10 mouse cellular contexts compared by ENCODE assay signal in the genomic region with DNA sequence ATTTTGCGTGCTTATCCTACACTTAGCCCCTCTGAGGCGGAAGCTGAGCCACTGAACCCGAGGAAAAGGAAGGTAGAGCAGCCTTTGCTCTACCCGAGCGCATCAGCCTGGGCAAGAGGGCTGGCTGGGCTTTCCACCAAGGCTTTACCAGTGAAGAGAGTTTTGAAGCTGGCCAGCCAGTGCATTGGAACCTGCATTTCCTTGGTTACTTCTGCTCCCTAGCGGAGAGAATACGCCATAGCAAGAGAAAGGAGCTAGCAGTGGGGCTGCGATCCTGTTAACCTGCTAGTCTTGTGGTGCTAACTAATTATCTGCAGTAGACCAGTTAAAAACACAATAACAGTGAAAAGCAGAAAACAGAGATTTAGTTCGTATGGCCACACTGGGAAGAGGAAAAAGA. TPM values are rescaled to one million over a fixed set of nuclear protein-coding genes. Genes with fewer than 3 reads are reported as not detected.
DNase-seq lines count a peak whose midpoint lies in the region; ATAC-seq and TF ChIP-seq lines count a peak whose summit lies in the region.
"Had no signal": no experiment of that assay in that cellular context is flagged by ENCODE, and none has a peak within 500 bp of the region (broad histone marks: within the 10 kb centered on the region; RNA-seq: fewer than 3 reads in every experiment).

No protein-coding gene starts in this region.

- no peak overlapping the region for H3K9ac ChIP-seq in hindbrain, embryonic 11.5 days (ENCODE audit: low read depth, low read length)

- no peaks in the 10 kb centered on the region for H3K36me3 ChIP-seq in hindbrain, embryonic 11.5 days (ENCODE audit: control insufficient read depth, insufficient read depth, low read length)
- peaks cover 77% of the 10 kb centered on the region for H3K36me3 ChIP-seq in hindbrain, embryonic 10.5 days

- 74% methylated on average over 9 of the region's 9 CpGs for WGBS in hindbrain, embryonic 11.5 days
- 70% methylated on average over 9 of the region's 9 CpGs for WGBS in hindbrain, embryonic 10.5 days

- TF ChIP-seq POLR2A in brain, embryonic 14.5 days (IDR thresholded peaks at IDR 0.05; ENCODE audit: borderline replicate concordance, extremely low read depth, insufficient read depth, insufficient read length, poor library complexity, severe bottlenecking) = no peak

- no peak for ATAC-seq in hindbrain, embryonic 11.5 days (ENCODE audit: low FRiP score)

- no peak overlapping the region for H3K4me3 ChIP-seq in hindbrain, embryonic 11.5 days (ENCODE audit: low read depth, low read length)
- no peak overlapping the region for H3K4me3 ChIP-seq in hindbrain, embryonic 10.5 days

- H3K27ac ChIP-seq in hindbrain, embryonic 11.5 days (ENCODE audit: low read depth, low read length) = no peak overlapping the region
- no peak overlapping the region for H3K27ac ChIP-seq in hindbrain, embryonic 10.5 days

- no peak overlapping the region for H3K4me2 ChIP-seq in hindbrain, embryonic 11.5 days (replicated peaks; ENCODE audit: low read depth, low read length)

- peak; percentile 62; the same call in 1 of the 2 replicates for TF ChIP-seq CTCF in brain, embryonic 14.5 days (IDR thresholded peaks at IDR 0.05; ENCODE audit: borderline replicate concordance, extremely low read depth, insufficient read depth, insufficient read length)

- H3K27me3 ChIP-seq in hindbrain, embryonic 11.5 days (ENCODE audit: control insufficient read depth, insufficient read depth, low read length) = no peaks in the 10 kb centered on the region
- no peaks in the 10 kb centered on the region for H3K27me3 ChIP-seq in hindbrain, embryonic 10.5 days (ENCODE audit: insufficient read depth, poor library complexity, severe bottlenecking)

- no peaks in the 10 kb centered on the region for H3K4me1 ChIP-seq in hindbrain, embryonic 11.5 days (replicated peaks; ENCODE audit: control insufficient read depth, insufficient read depth, low read length)
- H3K4me1 ChIP-seq in hindbrain, embryonic 10.5 days (replicated peaks) = no peaks in the 10 kb centered on the region

- peak; percentile 18 for DNase-seq in hindbrain, embryonic 11.5 days (ENCODE audit: low spot score)
- DNase-seq in hindbrain, embryonic 10.5 days (ENCODE audit: low spot score) = no peak
- DNase-seq in CD4-positive, CD25-positive, alpha-beta regulatory T cell, adult 2 months (ENCODE audit: low read depth, low spot score) = peak; percentile 64
- peak; percentile 56 for DNase-seq in brain, embryonic 14.5 days (ENCODE audit: low read depth)
- peak; percentile 49 to 73 for DNase-seq in frontal cortex, postnatal 36 days (ENCODE audit: low spot score in 2 of 2)
- DNase-seq in left cerebral cortex, postnatal 36 days (ENCODE audit: low spot score in 2 of 2) = peak; percentile 43 to 57
- peak; percentile 48 for DNase-seq in skeletal muscle tissue, adult 2 months (ENCODE audit: low read depth, low spot score)
- DNase-seq in testis, postnatal 10 days (ENCODE audit: low spot score) = no peak

- intact Hi-C loops in left cerebral cortex, postnatal 36 days (cut with DNase I) = no loop called here

- no peaks in the 10 kb centered on the region for H3K9me3 ChIP-seq in hindbrain, embryonic 11.5 days (ENCODE audit: control insufficient read depth, low read length)
- no peaks in the 10 kb centered on the region for H3K9me3 ChIP-seq in hindbrain, embryonic 10.5 days

RNA-seq across cellular contexts. Expression of a gene that starts 35.6 kb away (rescaled TPM):
- polyA plus RNA-seq in hindbrain, embryonic 11.5 days (2014; fragmentation: Nextera tagmentation; extraction: Ambion mirVana) = 23.5 and 27.7 TPM in 2 replicates
- polyA plus RNA-seq in hindbrain, embryonic 10.5 days (2016; fragmentation: Nextera tagmentation; extraction: Ambion mirVana) = 26.6 and 29.8 TPM in 2 replicates
- polyA plus RNA-seq in brain, embryonic 14.5 days (2012; rRNA removed) = 12.3 and 12.7 TPM in 2 replicates
- total RNA-seq in left cerebral cortex, postnatal 36 days (2021) = 10 to 100 TPM; 24.0 to 34.6 TPM

RNA-seq across cellular contexts. Expression of a gene that starts 48.3 kb away (rescaled TPM):
- polyA plus RNA-seq in hindbrain, embryonic 11.5 days (2014; fragmentation: Nextera tagmentation; extraction: Ambion mirVana) = 12.3 and 16.8 TPM in 2 replicates
- 13.0 and 13.8 TPM in 2 replicates for polyA plus RNA-seq in hindbrain, embryonic 10.5 days (2016; fragmentation: Nextera tagmentation; extraction: Ambion mirVana)
- 1.6 and 3.4 TPM in 2 replicates for polyA plus RNA-seq in brain, embryonic 14.5 days (2012; rRNA removed)
- total RNA-seq in left cerebral cortex, postnatal 36 days (2021) = 1 to 10 TPM; 2.5 to 2.6 TPM

RNA-seq across cellular contexts. Expression of a gene that starts 51.1 kb away (rescaled TPM):
- 0.10 TPM in 1 of 2 replicates, not detected in the other for polyA plus RNA-seq in hindbrain, embryonic 11.5 days (2014; fragmentation: Nextera tagmentation; extraction: Ambion mirVana)
- polyA plus RNA-seq in hindbrain, embryonic 10.5 days (2016; fragmentation: Nextera tagmentation; extraction: Ambion mirVana) = not detected in 2 replicates
- not detected in 2 replicates for polyA plus RNA-seq in brain, embryonic 14.5 days (2012; rRNA removed)
- not detected for total RNA-seq in left cerebral cortex, postnatal 36 days (2021)
- total RNA-seq: common myeloid progenitor, adult 5-6 weeks; left cerebral cortex, postnatal 10 days had no signal

Comparison
In these comparisons a context has a peak if more than half of its experiments do, and no peak if none do; other contexts are left out.
1. DNase-seq: peak in hindbrain, embryonic 11.5 days (single experiment), CD4-positive, CD25-positive, alpha-beta regulatory T cell, adult 2 months (single experiment), brain, embryonic 14.5 days (single experiment), frontal cortex, postnatal 36 days (2 of 2), left cerebral cortex, postnatal 36 days (2 of 2) and skeletal muscle tissue, adult 2 months (single experiment); none in hindbrain, embryonic 10.5 days (single experiment) and testis, postnatal 10 days (single experiment).